Mouse (Mus musculus): Measurements from ENCODE around the gene Coro2b. TPM values are rescaled to one million over a fixed set of nuclear protein-coding genes. Genes with fewer than 3 reads are reported as not detected.

Coro2b gene
- total RNA-seq, 4 experiments from 2014 or later: 2.8 to 5.2 (median 3.9) TPM

- no peak for DNase-seq (ENCODE audit: low spot score in 2 of 2)
These were observed 21.7 kb downstream of the Coro2b start for GRCm38 (mm10) chr9:62515138-62515537.

GRCm38 (mm10) chr9:62513492-62514133 is 23.2 kb downstream of the Coro2b start:
- no peak for DNase-seq (ENCODE audit: low spot score in 2 of 2)

- DNase-seq (ENCODE audit: low spot score in 2 of 2): no peak
These were observed 26.3 kb downstream of the Coro2b start for GRCm38 (mm10) chr9:62510530-62510936.

GRCm38 (mm10) chr9:62509617-62510016 is 27.2 kb downstream of the Coro2b start:
- DNase-seq (ENCODE audit: low spot score in 2 of 2): no peak

GRCm38 (mm10) chr9:62508740-62509524 is 27.9 kb downstream of the Coro2b start:
- DNase-seq (ENCODE audit: low spot score in 2 of 2): no peak

GRCm38 (mm10) chr9:62506467-62507067 is 30.3 kb downstream of the Coro2b start:
- DNase-seq (ENCODE audit: low spot score in 2 of 2): no peak

GRCm38 (mm10) chr9:62504129-62504528 is 32.7 kb downstream of the Coro2b start:
- no peak for DNase-seq (ENCODE audit: low spot score in 2 of 2)

GRCm38 (mm10) chr9:62502361-62502760 is 34.5 kb downstream of the Coro2b start:
- no peak for DNase-seq (ENCODE audit: low spot score in 2 of 2)

GRCm38 (mm10) chr9:62501566-62501965 is 35.3 kb downstream of the Coro2b start:
- no peak for DNase-seq (ENCODE audit: low spot score in 2 of 2)

- DNase-seq (ENCODE audit: low spot score in 2 of 2): no peak
These were observed 36.8 kb downstream of the Coro2b start for GRCm38 (mm10) chr9:62500007-62500406.

GRCm38 (mm10) chr9:62498945-62499344 is 37.9 kb downstream of the Coro2b start:
- no peak for DNase-seq (ENCODE audit: low spot score in 2 of 2)

- DNase-seq (ENCODE audit: low spot score in 2 of 2): no peak
These were observed 39.4 kb downstream of the Coro2b start for GRCm38 (mm10) chr9:62497135-62498092.

- DNase-seq (ENCODE audit: low spot score in 2 of 2): no peak
These were observed 44.4 kb downstream of the Coro2b start for GRCm38 (mm10) chr9:62492306-62492990.

GRCm38 (mm10) chr9:62491611-62492010 is 45.2 kb downstream of the Coro2b start:
- no peak for DNase-seq (ENCODE audit: low spot score in 2 of 2)

- DNase-seq (ENCODE audit: low spot score in 2 of 2): peak; percentile 25 to 32
These were observed 45.7 kb downstream of the Coro2b start for GRCm38 (mm10) chr9:62491104-62491503.

GRCm38 (mm10) chr9:62484107-62484506 is 52.7 kb downstream of the Coro2b start:
- DNase-seq (ENCODE audit: low spot score in 2 of 2): no peak

- no peak for DNase-seq (ENCODE audit: low spot score in 2 of 2)
These were observed 54.1 kb downstream of the Coro2b start for GRCm38 (mm10) chr9:62482788-62483187.

- no peak for DNase-seq (ENCODE audit: low spot score in 2 of 2)
These were observed 55.8 kb downstream of the Coro2b start for GRCm38 (mm10) chr9:62480898-62481642.

GRCm38 (mm10) chr9:62480149-62480548 is 56.7 kb downstream of the Coro2b start:
- DNase-seq (ENCODE audit: low spot score in 2 of 2): no peak

All from gastrocnemius, adult 8-10 months (tissue).